Mouse (Mus musculus) splenic B cell, adult 2 months (primary cell): ENCODE data around the gene Lrrc28.

Experiments used
- DNase-seq: peaks from one replicate; pipeline ENCODE4 v3.0.0-alpha.2; 2011; ENCODE audit warnings: low read depth, low spot score
- H3K27me3 ChIP-seq: 2 replicates; pipeline ENCODE4 v1.6.1; 2012; ENCODE audit warnings: mild to moderate bottlenecking, low read length, moderate library complexity, mixed read lengths; ENCODE audit not compliant: control insufficient read depth, poor library complexity, insufficient read depth, severe bottlenecking
- H3K36me3 ChIP-seq: 2 replicates; pipeline ENCODE4 v1.6.1; 2012; ENCODE audit warnings: mild to moderate bottlenecking, low read length, moderate library complexity, mixed read lengths; ENCODE audit not compliant: control insufficient read depth, poor library complexity, insufficient read depth, severe bottlenecking

Gene Lrrc28

DNA sequence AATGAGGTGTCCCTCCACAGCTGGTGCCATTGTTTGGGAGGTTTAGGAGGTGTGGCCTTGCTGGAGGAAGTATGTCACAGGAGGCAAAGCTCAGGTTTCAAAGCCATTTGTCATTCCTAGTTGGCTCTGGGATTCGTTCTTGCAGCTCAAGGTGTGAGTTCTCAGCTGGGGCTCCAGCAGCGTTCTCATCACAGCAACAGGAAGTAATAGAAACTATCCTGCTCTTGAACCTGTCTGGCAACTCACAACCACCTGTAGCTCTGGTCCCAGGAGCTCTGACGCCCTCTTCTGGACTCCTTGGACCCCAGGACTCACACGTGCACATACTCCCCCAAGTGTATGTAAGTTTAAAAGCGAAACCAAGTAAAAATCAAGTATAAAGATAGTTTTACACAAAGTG lies 15.4 kb downstream of the Lrrc28 start:
- peak; percentile 5 for DNase-seq

DNA sequence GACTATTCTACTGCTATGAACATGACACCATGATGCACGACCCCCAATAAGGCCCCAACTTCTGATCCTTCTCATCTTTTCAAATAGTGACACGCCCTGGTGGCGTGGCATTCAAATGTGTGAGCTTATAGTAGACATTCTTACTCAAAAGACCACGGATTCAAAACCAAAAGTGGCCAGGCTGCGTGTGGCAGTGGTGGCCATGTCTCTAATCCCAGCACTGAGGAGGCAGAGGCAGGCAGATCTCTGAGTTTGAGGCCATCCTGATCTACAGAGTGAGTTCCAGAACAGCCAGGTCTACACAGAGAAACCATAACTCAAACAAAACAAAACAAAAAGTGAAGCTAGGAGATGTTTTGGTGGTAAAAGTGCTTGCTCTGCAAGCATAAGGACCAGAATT lies 18.4 kb downstream of the Lrrc28 start:
- DNase-seq = no peak
- H3K36me3 ChIP-seq = no peaks in the 10 kb centered on the region

More for the DNA sequence above, 15.4 kb downstream of the Lrrc28 start:
- Histone ChIP-seq H3K36me3 (no peaks in the 10 kb centered on the region), H3K27me3 (no peaks in the 10 kb centered on the region)

DNA sequence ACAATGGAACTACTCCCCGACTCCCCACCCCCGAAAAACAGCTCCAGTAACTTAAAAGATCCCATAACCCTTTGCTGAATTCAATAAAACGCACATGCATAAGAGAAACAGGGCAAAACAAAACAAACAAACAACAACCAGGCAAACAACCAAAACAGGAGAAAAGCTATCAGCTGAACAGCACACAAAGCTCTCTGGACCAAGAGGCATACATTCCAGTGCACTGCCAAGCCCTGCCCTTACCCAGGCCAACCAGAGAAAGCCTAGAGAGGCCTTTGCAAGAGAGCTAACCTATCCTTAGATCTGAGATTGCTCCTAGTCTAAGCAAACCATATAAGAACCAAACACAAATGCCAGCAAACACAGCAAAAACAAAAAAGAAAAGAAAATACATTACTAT lies 22.9 kb downstream of the Lrrc28 start:
- DNase-seq = no peak
- Histone ChIP-seq H3K36me3 (no peaks in the 10 kb centered on the region), H3K27me3 (no peaks in the 10 kb centered on the region)

More for the DNA sequence above, 18.4 kb downstream of the Lrrc28 start:
- H3K27me3 ChIP-seq = no peaks in the 10 kb centered on the region

GRCm38 (mm10) chr7:67619836-67620235 lies 25.2 kb downstream of the Lrrc28 start:
- H3K27me3 ChIP-seq = no peaks in the 10 kb centered on the region
- 0 out of 2 replicates have a peak, but pooled peaks cover 2% of the 10 kb centered on the region for H3K36me3 ChIP-seq
- no peak for DNase-seq

GRCm38 (mm10) chr7:67618316-67618715 lies 26.8 kb downstream of the Lrrc28 start:
- DNase-seq = no peak
- no peaks in the 10 kb centered on the region for H3K27me3 ChIP-seq
- H3K36me3 ChIP-seq = 0 out of 2 replicates have a peak, but pooled peaks cover 2% of the 10 kb centered on the region

DNA sequence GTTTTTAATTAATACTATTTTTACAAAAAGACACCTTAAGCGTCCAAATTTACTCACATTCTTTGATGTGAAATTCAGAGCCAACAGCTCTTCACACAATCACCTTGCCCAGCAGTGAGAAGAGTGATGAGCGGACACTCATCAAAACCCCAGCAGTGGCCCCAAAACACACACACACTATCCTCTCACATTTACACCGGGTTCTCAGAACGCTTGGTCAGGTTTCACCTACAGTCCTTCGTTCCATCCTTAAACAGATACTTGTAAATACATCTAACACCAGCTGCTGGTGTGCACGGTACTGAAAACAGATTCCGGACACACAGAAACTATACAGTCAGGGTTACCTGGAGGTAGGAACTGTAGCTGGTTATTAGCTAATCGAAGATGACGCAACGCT lies 27.4 kb downstream of the Lrrc28 start:
- H3K27me3 ChIP-seq = no peaks in the 10 kb centered on the region
- H3K36me3 ChIP-seq = 0 out of 2 replicates have a peak, but pooled peaks cover 2% of the 10 kb centered on the region
- DNase-seq = no peak

GRCm38 (mm10) chr7:67616890-67617289 lies 28.2 kb downstream of the Lrrc28 start:
- no peak for DNase-seq
- Histone ChIP-seq H3K27me3 (no peaks in the 10 kb centered on the region), H3K36me3 (0 out of 2 replicates have a peak, but pooled peaks cover 2% of the 10 kb centered on the region)

GRCm38 (mm10) chr7:67614464-67614861 lies 30.6 kb downstream of the Lrrc28 start:
- H3K36me3 ChIP-seq = 0 out of 2 replicates have a peak, but pooled peaks cover 2% of the 10 kb centered on the region
- H3K27me3 ChIP-seq = no peaks in the 10 kb centered on the region
- DNase-seq = no peak

DNA sequence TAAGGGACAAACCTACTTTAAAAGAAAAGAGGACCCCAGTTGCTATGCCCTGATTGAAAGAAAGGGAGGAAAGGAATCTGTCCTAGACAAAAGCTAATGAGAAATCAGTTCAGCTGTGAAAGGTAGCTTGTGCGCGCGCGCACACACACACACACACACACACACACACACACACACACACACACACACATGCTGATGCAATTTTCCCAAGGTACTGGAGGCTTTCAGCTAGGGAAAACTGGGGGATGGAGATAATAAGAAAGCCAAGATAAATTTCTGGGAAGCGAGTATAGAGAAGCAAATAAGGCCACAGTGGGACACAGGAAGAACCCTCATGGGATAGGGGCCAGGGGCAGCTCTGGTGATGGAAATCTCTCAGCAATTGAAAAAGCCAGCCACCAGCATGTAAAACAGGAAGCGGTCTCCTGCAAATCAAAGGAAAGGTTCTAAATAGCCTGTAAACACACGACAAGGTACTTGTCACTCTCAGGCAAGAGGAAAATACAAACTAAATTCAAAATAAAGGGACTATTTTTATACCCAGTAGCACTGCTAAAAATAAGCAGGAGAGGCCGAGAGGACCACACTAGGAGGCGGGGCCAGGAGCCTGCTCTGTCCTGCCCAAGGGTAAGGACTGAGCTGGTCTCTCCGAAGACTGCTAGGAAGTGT lies 31.1 kb downstream of the Lrrc28 start:
- H3K36me3 ChIP-seq = 0 out of 2 replicates have a peak, but pooled peaks cover 2% of the 10 kb centered on the region
- DNase-seq = no peak
- no peaks in the 10 kb centered on the region for H3K27me3 ChIP-seq

DNA sequence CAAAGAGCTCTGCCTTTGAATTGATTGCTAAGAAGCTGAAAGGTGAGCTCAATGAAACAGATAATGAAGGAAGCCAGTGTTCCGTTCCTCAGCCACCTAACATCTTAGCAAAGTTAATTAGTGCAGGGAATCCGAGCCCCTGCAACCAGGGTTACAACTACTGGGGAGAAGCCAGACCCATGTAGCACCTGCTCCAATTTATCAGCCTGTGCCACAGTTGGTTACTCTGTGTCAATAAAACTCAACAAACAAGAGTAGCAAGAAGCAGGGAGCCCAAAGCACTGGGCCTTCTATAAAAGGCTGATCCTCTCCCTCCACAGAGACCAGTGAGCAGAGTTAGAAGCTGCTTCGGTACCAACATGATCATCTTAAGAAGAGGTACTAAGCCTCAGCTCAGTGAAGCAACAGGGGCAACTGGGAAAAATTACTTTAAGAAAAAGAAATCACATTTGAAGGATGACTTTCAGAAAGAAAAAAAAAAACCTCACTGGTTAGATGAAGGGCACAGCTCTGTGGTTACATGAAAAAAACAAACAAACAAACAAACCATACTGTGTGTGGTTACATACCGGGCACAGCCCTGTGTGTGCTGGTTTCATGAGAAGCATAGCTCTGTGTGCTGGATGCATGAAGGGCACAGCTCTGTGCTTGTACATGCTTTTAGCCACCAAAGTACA lies 36.6 kb downstream of the Lrrc28 start:
- Histone ChIP-seq H3K27me3 (no peaks in the 10 kb centered on the region), H3K36me3 (no peaks in the 10 kb centered on the region)
- DNase-seq = no peak

DNA sequence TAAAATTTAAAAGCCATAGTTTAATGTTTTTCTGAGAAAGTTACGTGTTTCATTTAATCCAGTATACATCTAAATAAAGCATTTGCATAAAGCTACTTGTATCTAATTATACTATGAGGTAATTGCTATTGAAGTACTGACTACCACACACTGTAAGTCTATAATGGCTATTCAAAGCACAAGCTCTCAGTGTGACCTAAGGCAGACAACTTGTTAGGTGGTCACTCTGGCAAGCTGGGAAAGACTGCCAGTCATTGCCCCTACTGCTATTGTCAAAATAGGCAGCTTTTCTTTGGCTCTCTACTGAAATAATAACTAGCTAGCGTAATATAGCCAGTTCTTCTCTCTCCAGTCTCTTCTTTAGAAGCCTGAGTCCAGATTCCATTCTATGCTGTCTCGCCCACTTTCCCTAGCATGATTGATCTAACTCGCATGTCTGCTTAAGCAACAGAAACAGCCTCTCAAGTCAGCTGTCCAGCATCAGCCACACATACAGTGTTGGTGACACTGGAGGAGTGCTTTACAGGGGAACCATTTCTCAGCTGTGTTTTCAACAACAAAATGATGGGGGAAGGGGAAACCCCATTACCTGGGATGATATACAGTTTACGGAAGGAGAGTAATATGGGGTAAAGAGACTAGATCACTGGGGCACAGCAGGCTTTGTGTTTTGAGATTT lies 37.3 kb downstream of the Lrrc28 start:
- Histone ChIP-seq H3K27me3 (no peaks in the 10 kb centered on the region), H3K36me3 (no peaks in the 10 kb centered on the region)
- no peak for DNase-seq

GRCm38 (mm10) chr7:67606250-67606649 lies 38.8 kb downstream of the Lrrc28 start:
- no peaks in the 10 kb centered on the region for H3K27me3 ChIP-seq
- H3K36me3 ChIP-seq = no peaks in the 10 kb centered on the region
- DNase-seq = no peak

GRCm38 (mm10) chr7:67605114-67605513 lies 40.0 kb downstream of the Lrrc28 start:
- H3K36me3 ChIP-seq = no peaks in the 10 kb centered on the region
- H3K27me3 ChIP-seq = no peaks in the 10 kb centered on the region
- DNase-seq = no peak

DNA sequence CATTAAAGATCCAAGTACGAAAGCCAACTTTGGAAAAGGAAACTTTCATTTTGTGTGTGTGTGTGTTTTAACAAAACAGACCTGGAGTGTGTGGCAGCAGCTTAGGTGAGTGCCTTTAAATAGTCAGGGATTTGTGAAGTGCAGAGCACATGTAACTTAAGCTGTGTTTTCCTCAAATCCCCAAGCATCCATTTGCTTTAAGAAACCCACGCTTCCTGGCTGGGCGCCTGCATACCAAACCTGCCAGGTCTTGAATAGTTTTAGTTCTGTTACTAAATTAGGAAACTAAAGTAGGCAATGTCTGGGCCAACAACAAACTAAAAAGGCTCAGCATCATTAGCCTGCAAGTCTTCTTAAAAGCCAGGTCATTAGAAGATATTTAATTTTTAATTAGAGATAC lies 47.0 kb downstream of the Lrrc28 start:
- Histone ChIP-seq H3K36me3 (no peaks in the 10 kb centered on the region), H3K27me3 (no peaks in the 10 kb centered on the region)
- DNase-seq = no peak

DNA sequence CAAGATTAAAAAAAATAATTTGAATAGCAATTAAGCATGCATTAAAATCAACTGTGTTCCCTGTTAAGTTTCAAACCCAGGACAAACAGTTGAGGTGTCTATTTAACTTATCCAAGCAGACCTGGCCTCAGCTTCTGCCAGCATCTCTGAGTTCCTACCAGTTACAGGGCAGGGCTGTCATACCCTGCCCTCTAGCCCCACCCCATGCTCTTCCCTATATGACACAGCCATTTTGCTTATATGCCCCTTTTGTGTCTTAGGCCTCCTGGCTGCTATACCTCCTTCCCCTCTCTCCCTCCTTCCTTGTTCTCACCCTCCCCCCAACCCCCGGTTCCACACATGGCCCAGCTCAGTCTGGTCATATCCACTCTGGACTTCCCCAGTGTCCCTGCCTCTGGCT lies 48.1 kb downstream of the Lrrc28 start:
- DNase-seq = no peak

More for the DNA sequence above, 48.1 kb downstream of the Lrrc28 start:
- no peaks in the 10 kb centered on the region for H3K36me3 ChIP-seq
- no peaks in the 10 kb centered on the region for H3K27me3 ChIP-seq
